ENCODE assay signal across 8 mouse cellular contexts in the genomic region with DNA sequence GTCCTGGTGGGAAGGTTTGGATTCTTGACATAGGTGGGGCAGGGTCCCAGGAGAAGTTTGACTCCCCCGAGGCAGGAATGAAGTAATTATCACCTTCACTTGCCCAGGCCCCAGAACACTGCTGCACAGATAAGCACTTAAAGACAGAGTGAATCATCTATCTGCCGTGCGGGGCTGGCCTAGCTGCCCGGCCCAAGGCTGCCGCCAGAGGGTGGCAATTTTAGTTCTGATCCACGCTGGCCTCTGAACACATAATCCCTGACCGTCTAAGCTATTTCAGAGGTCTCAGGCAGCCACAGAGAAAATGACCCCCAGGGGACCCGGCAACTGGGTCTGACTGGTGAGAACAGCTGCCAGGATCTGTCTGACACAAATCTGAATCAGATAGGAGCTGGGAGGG. TPM values are rescaled to one million over a fixed set of nuclear protein-coding genes. Genes with fewer than 3 reads are reported as not detected.
A peak's percentile ranks its signal among the peaks of the same experiment; 100 is the strongest.
DNase-seq lines count a peak whose midpoint lies in the region; ATAC-seq and TF ChIP-seq lines count a peak whose summit lies in the region.

No protein-coding gene starts in this region.

- peak; percentile 29 for DNase-seq in lung, postnatal 0 days (ENCODE audit: low spot score)
- no peak for DNase-seq in lung, postnatal 25 days (ENCODE audit: low spot score)
- no peak for DNase-seq in hindbrain, embryonic 14.5 days (ENCODE audit: low spot score)
- DNase-seq in left cerebral cortex, adult 18-20 months (ENCODE audit: low spot score in 2 of 2), result no peak
- no peak for DNase-seq in left cerebral cortex, postnatal 14 days (ENCODE audit: low spot score in 2 of 2)

- no peak overlapping the region for H3K4me2 ChIP-seq in lung, postnatal 0 days (replicated peaks; ENCODE audit: low read depth, low read length)
- no peak overlapping the region; the same call in 1 of the 2 replicates for H3K4me2 ChIP-seq in embryonic facial prominence, embryonic 15.5 days (replicated peaks)
- peak overlapping the region; percentile 16; the same call in 1 of the 2 replicates for H3K4me2 ChIP-seq in hindbrain, embryonic 14.5 days (replicated peaks)
- H3K4me2 ChIP-seq in liver, embryonic 12.5 days, result peak overlapping the region; percentile 55
- H3K4me2 ChIP-seq in stomach, embryonic 15.5 days, result peak overlapping the region; percentile 17; the same call in 1 of the 2 replicates

- WGBS in lung, postnatal 0 days, result 38% methylated on average over 8 of the region's 8 CpGs
- 47% methylated on average over 8 of the region's 8 CpGs for WGBS in embryonic facial prominence, embryonic 15.5 days
- WGBS in hindbrain, embryonic 14.5 days, result 57% methylated on average over 8 of the region's 8 CpGs
- 18% methylated on average over 8 of the region's 8 CpGs for WGBS in liver, embryonic 12.5 days (ENCODE audit: insufficient replicate concordance)
- 27% methylated on average over 8 of the region's 8 CpGs for WGBS in stomach, embryonic 15.5 days

- TF ChIP-seq EP300 in lung, postnatal 0 days (IDR thresholded peaks at IDR 0.05), result no peak

- peaks cover 3% of the 10 kb centered on the region; the same call in 1 of the 2 replicates for H3K36me3 ChIP-seq in lung, postnatal 0 days (ENCODE audit: insufficient read depth, low read length)
- peaks cover 21% of the 10 kb centered on the region for H3K36me3 ChIP-seq in embryonic facial prominence, embryonic 15.5 days
- peaks cover 27% of the 10 kb centered on the region for H3K36me3 ChIP-seq in hindbrain, embryonic 14.5 days (replicated peaks; ENCODE audit: control insufficient read depth, insufficient read depth)
- peaks cover 34% of the 10 kb centered on the region for H3K36me3 ChIP-seq in liver, embryonic 12.5 days
- peaks cover 6% of the 10 kb centered on the region; the same call in 1 of the 2 replicates for H3K36me3 ChIP-seq in stomach, embryonic 15.5 days

- H3K27me3 ChIP-seq in lung, postnatal 0 days (replicated peaks; ENCODE audit: insufficient read depth, low read length), result no peaks in the 10 kb centered on the region
- no peaks in the 10 kb centered on the region for H3K27me3 ChIP-seq in embryonic facial prominence, embryonic 15.5 days
- no peaks in the 10 kb centered on the region for H3K27me3 ChIP-seq in hindbrain, embryonic 14.5 days (ENCODE audit: control insufficient read depth, insufficient read depth, low read length)
- H3K27me3 ChIP-seq in liver, embryonic 12.5 days (replicated peaks), result no peaks in the 10 kb centered on the region
- H3K27me3 ChIP-seq in stomach, embryonic 15.5 days (replicated peaks), result no peaks in the 10 kb centered on the region

- H3K9ac ChIP-seq in lung, postnatal 0 days (replicated peaks; ENCODE audit: low read depth), result no peak overlapping the region
- H3K9ac ChIP-seq in embryonic facial prominence, embryonic 15.5 days, result no peak overlapping the region
- H3K9ac ChIP-seq in hindbrain, embryonic 14.5 days, result 0 out of 2 replicates have a peak overlapping the region, but pooled peaks have one; percentile 4
- peak overlapping the region; percentile 54 for H3K9ac ChIP-seq in liver, embryonic 12.5 days
- H3K9ac ChIP-seq in stomach, embryonic 15.5 days, result no peak overlapping the region

- H3K9me3 ChIP-seq in lung, postnatal 0 days (ENCODE audit: low read length), result no peaks in the 10 kb centered on the region
- no peaks in the 10 kb centered on the region for H3K9me3 ChIP-seq in embryonic facial prominence, embryonic 15.5 days (replicated peaks)
- H3K9me3 ChIP-seq in hindbrain, embryonic 14.5 days (ENCODE audit: control insufficient read depth, low read length), result no peaks in the 10 kb centered on the region
- H3K9me3 ChIP-seq in liver, embryonic 12.5 days (replicated peaks), result no peaks in the 10 kb centered on the region
- H3K9me3 ChIP-seq in stomach, embryonic 15.5 days, result no peaks in the 10 kb centered on the region

- H3K4me3 ChIP-seq in lung, postnatal 0 days (ENCODE audit: low read depth, low read length), result no peak overlapping the region
- H3K4me3 ChIP-seq in embryonic facial prominence, embryonic 15.5 days (replicated peaks), result no peak overlapping the region
- no peak overlapping the region for H3K4me3 ChIP-seq in hindbrain, embryonic 14.5 days (replicated peaks; ENCODE audit: low read length)
- 0 out of 2 replicates have a peak overlapping the region, but pooled peaks have one; percentile 2 for H3K4me3 ChIP-seq in liver, embryonic 12.5 days
- no peak overlapping the region; the same call in 1 of the 2 replicates for H3K4me3 ChIP-seq in stomach, embryonic 15.5 days (replicated peaks)

- intact Hi-C loops in left cerebral cortex, postnatal 14 days (cut with DNase I), result no loop called here

- peak; percentile 55 for ATAC-seq in lung, postnatal 0 days
- ATAC-seq in embryonic facial prominence, embryonic 15.5 days (ENCODE audit: insufficient number of reproducible peaks, low FRiP score, low TSS enrichment, low read depth), result 0 out of 2 replicates have a peak, but pooled peaks have one; percentile 27
- no peak for ATAC-seq in hindbrain, embryonic 14.5 days (ENCODE audit: low FRiP score)
- ATAC-seq in liver, embryonic 12.5 days, result peak; percentile 59
- peak; percentile 37; the same call in 1 of the 2 replicates for ATAC-seq in stomach, embryonic 15.5 days (ENCODE audit: insufficient read depth, low FRiP score, low read depth)

- TF ChIP-seq CTCF in lung, postnatal 0 days (IDR thresholded peaks at IDR 0.05), result peak; percentile 46

- peak overlapping the region; percentile 3; the same call in 1 of the 2 replicates for H3K27ac ChIP-seq in lung, postnatal 0 days (ENCODE audit: low read length)
- no peak overlapping the region for H3K27ac ChIP-seq in embryonic facial prominence, embryonic 15.5 days (replicated peaks)
- H3K27ac ChIP-seq in hindbrain, embryonic 14.5 days, result no peak overlapping the region
- H3K27ac ChIP-seq in liver, embryonic 12.5 days, result peak overlapping the region; percentile 67
- peak overlapping the region; percentile 28; the same call in 1 of the 2 replicates for H3K27ac ChIP-seq in stomach, embryonic 15.5 days

- H3K4me1 ChIP-seq in lung, postnatal 0 days (ENCODE audit: insufficient read depth, low read depth, low read length), result peaks cover 4% of the 10 kb centered on the region; the same call in 1 of the 2 replicates
- peaks cover 32% of the 10 kb centered on the region for H3K4me1 ChIP-seq in embryonic facial prominence, embryonic 15.5 days
- peaks cover 33% of the 10 kb centered on the region for H3K4me1 ChIP-seq in hindbrain, embryonic 14.5 days (replicated peaks; ENCODE audit: control insufficient read depth, insufficient read depth, low read length)
- peaks cover 76% of the 10 kb centered on the region for H3K4me1 ChIP-seq in liver, embryonic 12.5 days
- peaks cover 43% of the 10 kb centered on the region for H3K4me1 ChIP-seq in stomach, embryonic 15.5 days

RNA-seq across cellular contexts. Expression of a gene that starts 5.9 kb away (rescaled TPM):
- polyA plus RNA-seq in lung, postnatal 0 days (2015; fragmentation: Nextera tagmentation; extraction: Ambion mirVana), result 22.3 and 28.3 TPM in 2 replicates
- 87.9 and 95.4 TPM in 2 replicates for polyA plus RNA-seq in embryonic facial prominence, embryonic 15.5 days (2015; fragmentation: Nextera tagmentation; extraction: Ambion mirVana)
- 33.2 and 44.3 TPM in 2 replicates for polyA plus RNA-seq in hindbrain, embryonic 14.5 days (2014; fragmentation: Nextera tagmentation; extraction: Ambion mirVana)
- polyA plus RNA-seq in liver, embryonic 12.5 days (2016; fragmentation: Nextera tagmentation; extraction: Ambion mirVana), result 65.3 and 68.4 TPM in 2 replicates
- polyA plus RNA-seq in stomach, embryonic 15.5 days (2015; fragmentation: Nextera tagmentation; extraction: Ambion mirVana), result 87.9 and 107 TPM in 2 replicates
- total RNA-seq in left cerebral cortex, adult 18-20 months (2021), result 10 to 100 TPM; 30.5 to 32.5 TPM
- total RNA-seq in left cerebral cortex, postnatal 14 days (2021), result 10 to 100 TPM; 26.8 to 31.9 TPM

RNA-seq across cellular contexts. Expression of a gene that starts 33.6 kb away (rescaled TPM):
- polyA plus RNA-seq in lung, postnatal 0 days (2015; fragmentation: Nextera tagmentation; extraction: Ambion mirVana), result 13.4 and 18.3 TPM in 2 replicates
- 24.4 and 24.8 TPM in 2 replicates for polyA plus RNA-seq in embryonic facial prominence, embryonic 15.5 days (2015; fragmentation: Nextera tagmentation; extraction: Ambion mirVana)
- 21.1 and 24.4 TPM in 2 replicates for polyA plus RNA-seq in hindbrain, embryonic 14.5 days (2014; fragmentation: Nextera tagmentation; extraction: Ambion mirVana)
- 15.1 and 16.7 TPM in 2 replicates for polyA plus RNA-seq in liver, embryonic 12.5 days (2016; fragmentation: Nextera tagmentation; extraction: Ambion mirVana)
- 21.2 and 25.0 TPM in 2 replicates for polyA plus RNA-seq in stomach, embryonic 15.5 days (2015; fragmentation: Nextera tagmentation; extraction: Ambion mirVana)
- 10 to 100 TPM; 44.3 to 46.2 TPM for total RNA-seq in left cerebral cortex, adult 18-20 months (2021)
- 10 to 100 TPM; 36.7 to 39.3 TPM for total RNA-seq in left cerebral cortex, postnatal 14 days (2021)

RNA-seq across cellular contexts. Expression of a gene that starts 51.9 kb away (rescaled TPM):
- 19.0 and 23.4 TPM in 2 replicates for polyA plus RNA-seq in lung, postnatal 0 days (2015; fragmentation: Nextera tagmentation; extraction: Ambion mirVana)
- 61.6 and 63.0 TPM in 2 replicates for polyA plus RNA-seq in embryonic facial prominence, embryonic 15.5 days (2015; fragmentation: Nextera tagmentation; extraction: Ambion mirVana)
- polyA plus RNA-seq in hindbrain, embryonic 14.5 days (2014; fragmentation: Nextera tagmentation; extraction: Ambion mirVana), result 104 and 120 TPM in 2 replicates
- polyA plus RNA-seq in liver, embryonic 12.5 days (2016; fragmentation: Nextera tagmentation; extraction: Ambion mirVana), result 38.3 and 41.1 TPM in 2 replicates
- 60.2 and 63.2 TPM in 2 replicates for polyA plus RNA-seq in stomach, embryonic 15.5 days (2015; fragmentation: Nextera tagmentation; extraction: Ambion mirVana)
- 10 to 100 TPM; 56.5 to 66.8 TPM for total RNA-seq in left cerebral cortex, adult 18-20 months (2021)
- total RNA-seq in left cerebral cortex, postnatal 14 days (2021), result 10 to 100 TPM; 66.7 to 72.3 TPM

RNA-seq across cellular contexts. Expression of a gene that starts 52.0 kb away (rescaled TPM):
- polyA plus RNA-seq in lung, postnatal 0 days (2015; fragmentation: Nextera tagmentation; extraction: Ambion mirVana), result 5.2 and 6.0 TPM in 2 replicates
- 15.2 and 16.1 TPM in 2 replicates for polyA plus RNA-seq in embryonic facial prominence, embryonic 15.5 days (2015; fragmentation: Nextera tagmentation; extraction: Ambion mirVana)
- polyA plus RNA-seq in hindbrain, embryonic 14.5 days (2014; fragmentation: Nextera tagmentation; extraction: Ambion mirVana), result 10.8 and 11.1 TPM in 2 replicates
- 10.3 and 10.8 TPM in 2 replicates for polyA plus RNA-seq in liver, embryonic 12.5 days (2016; fragmentation: Nextera tagmentation; extraction: Ambion mirVana)
- polyA plus RNA-seq in stomach, embryonic 15.5 days (2015; fragmentation: Nextera tagmentation; extraction: Ambion mirVana), result 17.5 and 18.4 TPM in 2 replicates
- 1 to 10 TPM; 8.2 to 9.3 TPM for total RNA-seq in left cerebral cortex, adult 18-20 months (2021)
- 1 to 10 TPM; 6.6 to 7.6 TPM for total RNA-seq in left cerebral cortex, postnatal 14 days (2021)

Comparison
In these comparisons a context has a peak if more than half of its experiments do, and no peak if none do; other contexts are left out.
1. H3K27ac ChIP-seq: peak in lung, postnatal 0 days (single experiment), liver, embryonic 12.5 days (single experiment) and stomach, embryonic 15.5 days (single experiment); none in embryonic facial prominence, embryonic 15.5 days (single experiment) and hindbrain, embryonic 14.5 days (single experiment).
2. H3K4me2 ChIP-seq: peak in hindbrain, embryonic 14.5 days (single experiment), liver, embryonic 12.5 days (single experiment) and stomach, embryonic 15.5 days (single experiment); none in lung, postnatal 0 days (single experiment) and embryonic facial prominence, embryonic 15.5 days (single experiment).
3. H3K9ac ChIP-seq: peak in hindbrain, embryonic 14.5 days (single experiment) and liver, embryonic 12.5 days (single experiment); none in lung, postnatal 0 days (single experiment), embryonic facial prominence, embryonic 15.5 days (single experiment) and stomach, embryonic 15.5 days (single experiment).